8 mouse cellular contexts compared by ENCODE assay signal in genomic region chr11:102604010-102604584, GRCm38 (mm10). TPM values are rescaled to one million over a fixed set of nuclear protein-coding genes. Genes with fewer than 3 reads are reported as not detected.
DNase-seq lines count a peak whose midpoint lies in the region; ATAC-seq and TF ChIP-seq lines count a peak whose summit lies in the region.

Gene Fzd2, plus strand, starts transcription at chr11:102604396.

- peak; percentile 98 for DNase-seq in NIH3T3 (ENCODE audit: low read depth)
- peak; percentile 93 to 95 for DNase-seq in cerebellum, postnatal 10 days
- peak; percentile 57 to 69 for DNase-seq in frontal cortex, postnatal 14 days (ENCODE audit: low spot score in 2 of 2)
- DNase-seq in layer of hippocampus, postnatal 14 days (ENCODE audit: low spot score in 2 of 2), result peak; percentile 67 to 94
- DNase-seq in lung, postnatal 0 days (ENCODE audit: low spot score), result peak; percentile 99
- peak; percentile 96 for DNase-seq in retina, embryonic 14.5 days (ENCODE audit: low spot score)

- no peaks in the 10 kb centered on the region for H3K36me3 ChIP-seq in hindbrain, embryonic 12.5 days
- H3K36me3 ChIP-seq in lung, postnatal 0 days (ENCODE audit: insufficient read depth, low read length), result no peaks in the 10 kb centered on the region

- H3K4me2 ChIP-seq in hindbrain, embryonic 12.5 days (replicated peaks), result peak within 1 kb of the TSS; percentile 79
- peak within 1 kb of the TSS; percentile 88 for H3K4me2 ChIP-seq in lung, postnatal 0 days (replicated peaks; ENCODE audit: low read depth, low read length)

- peak within 1 kb of the TSS; percentile 94 for H3K9ac ChIP-seq in hindbrain, embryonic 12.5 days
- H3K9ac ChIP-seq in lung, postnatal 0 days (replicated peaks; ENCODE audit: low read depth), result peak within 1 kb of the TSS; percentile 55

- peak; percentile 82 for TF ChIP-seq EP300 in lung, postnatal 0 days (IDR thresholded peaks at IDR 0.05)

- H3K9me3 ChIP-seq in hindbrain, embryonic 12.5 days (replicated peaks), result no peaks in the 10 kb centered on the region
- H3K9me3 ChIP-seq in lung, postnatal 0 days (ENCODE audit: low read length), result no peaks in the 10 kb centered on the region

- no peak for TF ChIP-seq CTCF in lung, postnatal 0 days (IDR thresholded peaks at IDR 0.05)

- H3K4me1 ChIP-seq in hindbrain, embryonic 12.5 days, result peaks cover 33% of the 10 kb centered on the region
- no peaks in the 10 kb centered on the region for H3K4me1 ChIP-seq in lung, postnatal 0 days (ENCODE audit: insufficient read depth, low read depth, low read length)

- ATAC-seq in hindbrain, embryonic 12.5 days (ENCODE audit: low FRiP score), result peak; percentile 92
- peak; percentile 93 for ATAC-seq in lung, postnatal 0 days
- no peak for ATAC-seq in inflammation-experienced regulatory T-cells, adult 6 months

- H3K4me3 ChIP-seq in hindbrain, embryonic 12.5 days, result peak within 1 kb of the TSS; percentile 73
- peak within 1 kb of the TSS; percentile 72 for H3K4me3 ChIP-seq in lung, postnatal 0 days (ENCODE audit: low read depth, low read length)

- peaks cover 5% of the 10 kb centered on the region; the same call in 1 of the 2 replicates for H3K27me3 ChIP-seq in hindbrain, embryonic 12.5 days
- 0 out of 2 replicates have a peak, but pooled peaks cover 4% of the 10 kb centered on the region for H3K27me3 ChIP-seq in lung, postnatal 0 days (replicated peaks; ENCODE audit: insufficient read depth, low read length)

- H3K27ac ChIP-seq in hindbrain, embryonic 12.5 days, result peak within 1 kb of the TSS; percentile 97
- peak within 1 kb of the TSS; percentile 95 for H3K27ac ChIP-seq in lung, postnatal 0 days (ENCODE audit: low read length)

- WGBS in hindbrain, embryonic 12.5 days, result under 1% methylated on average over 31 of the region's 31 CpGs
- 0% methylated on average over 27 of the region's 31 CpGs for WGBS in lung, postnatal 0 days

RNA-seq across cellular contexts. Expression of gene Fzd2, which starts in this region (rescaled TPM):
- polyA plus RNA-seq in hindbrain, embryonic 12.5 days (2016; fragmentation: Nextera tagmentation; extraction: Ambion mirVana), result 39.9 and 40.8 TPM in 2 replicates
- 1 to 10 TPM; 8.5 to 9.4 TPM for total RNA-seq in layer of hippocampus, postnatal 14 days (2021)
- polyA plus RNA-seq in lung, postnatal 0 days (2015; fragmentation: Nextera tagmentation; extraction: Ambion mirVana), result 19.6 and 20.8 TPM in 2 replicates
- not detected for polyA plus RNA-seq in inflammation-experienced regulatory T-cells, adult 6 months (2017; shearing (Covaris generic))

Comparison
In these comparisons a context has a peak if more than half of its experiments do, and no peak if none do; other contexts are left out.
1. RNA of gene Fzd2 (polyA plus RNA-seq): 39.9 to 40.8 TPM in hindbrain, embryonic 12.5 days and 19.6 to 20.8 TPM in lung, postnatal 0 days; not detected in inflammation-experienced regulatory T-cells, adult 6 months; every median in the first group is over 10 times any median in the second.
2. Peak in every context shown above with its lines, with median percentiles within 50 percentile points of each other: DNase-seq.